ENCODE assay signal across 12 mouse cellular contexts in genomic region chr4:126250659-126251058, GRCm38 (mm10). TPM values are rescaled to one million over a fixed set of nuclear protein-coding genes. Genes with fewer than 3 reads are reported as not detected.
DNase-seq lines count a peak whose midpoint lies in the region; ATAC-seq and TF ChIP-seq lines count a peak whose summit lies in the region.
"Had no signal": no experiment of that assay in that cellular context is flagged by ENCODE, and none has a peak within 500 bp of the region (broad histone marks: within the 10 kb centered on the region; RNA-seq: fewer than 3 reads in every experiment).

No protein-coding gene starts in this region.

- H3K27me3 ChIP-seq in heart, embryonic 13.5 days (replicated peaks): no peaks in the 10 kb centered on the region
- no peaks in the 10 kb centered on the region for H3K27me3 ChIP-seq in midbrain, embryonic 11.5 days (ENCODE audit: control insufficient read depth, insufficient read depth, low read length)
- no peaks in the 10 kb centered on the region for H3K27me3 ChIP-seq in midbrain, embryonic 15.5 days (replicated peaks)

- TF ChIP-seq POLR2A in cortical plate, adult 2 months (IDR thresholded peaks at IDR 0.05; ENCODE audit: extremely low read depth, insufficient read depth, low read length): no peak

- TF ChIP-seq CTCF in cortical plate, adult 2 months (IDR thresholded peaks at IDR 0.05; ENCODE audit: extremely low read depth, insufficient read depth, low read length): no peak

- H3K4me1 ChIP-seq in heart, embryonic 13.5 days: peaks cover 88% of the 10 kb centered on the region
- H3K4me1 ChIP-seq in midbrain, embryonic 11.5 days (ENCODE audit: control insufficient read depth, insufficient read depth, low read length): peaks cover 59% of the 10 kb centered on the region
- peaks cover 75% of the 10 kb centered on the region for H3K4me1 ChIP-seq in midbrain, embryonic 15.5 days
- H3K4me1 ChIP-seq in cortical plate, adult 2 months (ENCODE audit: control insufficient read depth, insufficient read depth, low read length): peaks cover 29% of the 10 kb centered on the region

- no peaks in the 10 kb centered on the region for H3K9me3 ChIP-seq in heart, embryonic 13.5 days
- no peaks in the 10 kb centered on the region for H3K9me3 ChIP-seq in midbrain, embryonic 11.5 days (ENCODE audit: control insufficient read depth, low read length)
- no peaks in the 10 kb centered on the region for H3K9me3 ChIP-seq in midbrain, embryonic 15.5 days

- peak overlapping the region; percentile 74 for H3K9ac ChIP-seq in heart, embryonic 13.5 days
- no peak overlapping the region for H3K9ac ChIP-seq in midbrain, embryonic 11.5 days (ENCODE audit: low read length)
- no peak overlapping the region for H3K9ac ChIP-seq in midbrain, embryonic 15.5 days

- peaks cover 100% of the 10 kb centered on the region for H3K79me2 ChIP-seq in macrophage (ENCODE audit: inconsistent target)

- WGBS in heart, embryonic 13.5 days: 22% methylated on average over 4 of the region's 4 CpGs
- 47% methylated on average over 4 of the region's 4 CpGs for WGBS in midbrain, embryonic 11.5 days
- 51% methylated on average over 4 of the region's 4 CpGs for WGBS in midbrain, embryonic 15.5 days
- 85% methylated on average over 4 of the region's 4 CpGs for WGBS in macrophage (ENCODE audit: missing documents)

- peak overlapping the region; percentile 98 for H3K4me2 ChIP-seq in heart, embryonic 13.5 days
- no peak overlapping the region for H3K4me2 ChIP-seq in midbrain, embryonic 11.5 days
- no peak overlapping the region for H3K4me2 ChIP-seq in midbrain, embryonic 15.5 days

- no peak for ATAC-seq in heart, embryonic 13.5 days (ENCODE audit: extremely low read depth, insufficient number of reproducible peaks, low FRiP score, low TSS enrichment)
- ATAC-seq in midbrain, embryonic 11.5 days (ENCODE audit: low FRiP score): no peak
- ATAC-seq in midbrain, embryonic 15.5 days (replicated peaks): no peak

- H3K4me3 ChIP-seq in heart, embryonic 13.5 days: no peak overlapping the region
- no peak overlapping the region for H3K4me3 ChIP-seq in midbrain, embryonic 11.5 days (ENCODE audit: low read depth, low read length)
- H3K4me3 ChIP-seq in midbrain, embryonic 15.5 days: no peak overlapping the region
- H3K4me3 ChIP-seq in cortical plate, adult 2 months (ENCODE audit: insufficient read depth, low read length): no peak overlapping the region
- H3K4me3 ChIP-seq in macrophage (ENCODE audit: inconsistent target): no peak overlapping the region
- H3K4me3 ChIP-seq: erythroblast, embryonic 14.5 days had no signal

- DNase-seq in heart, adult 18-20 months: no peak
- DNase-seq in midbrain, embryonic 11.5 days (ENCODE audit: low spot score, missing footprints): peak; percentile 64
- no peak for DNase-seq in gastrocnemius, postnatal 4 days (ENCODE audit: low spot score in 2 of 2)
- DNase-seq in right cerebral cortex, adult 2 months (ENCODE audit: low spot score in 2 of 2): no peak
- DNase-seq: cerebellum, postnatal 36 days; kidney, adult 8-10 months had no signal

- H3K27ac ChIP-seq in heart, embryonic 13.5 days (replicated peaks): peak overlapping the region; percentile 74
- no peak overlapping the region for H3K27ac ChIP-seq in midbrain, embryonic 11.5 days (ENCODE audit: low read depth, low read length)
- H3K27ac ChIP-seq in midbrain, embryonic 15.5 days: no peak overlapping the region
- peak overlapping the region; percentile 81; the same call in 1 of the 2 replicates for H3K27ac ChIP-seq in cortical plate, adult 2 months (ENCODE audit: insufficient read depth, low read length)
- peak overlapping the region; percentile 74; the same call in 1 of the 2 replicates for H3K27ac ChIP-seq in macrophage

- peaks cover 26% of the 10 kb centered on the region for H3K36me3 ChIP-seq in heart, embryonic 13.5 days
- no peaks in the 10 kb centered on the region for H3K36me3 ChIP-seq in midbrain, embryonic 11.5 days (ENCODE audit: control insufficient read depth, insufficient read depth, low read length)
- no peaks in the 10 kb centered on the region for H3K36me3 ChIP-seq in midbrain, embryonic 15.5 days (replicated peaks)
- peaks cover 10% of the 10 kb centered on the region; the same call in 1 of the 2 replicates for H3K36me3 ChIP-seq in macrophage (ENCODE audit: inconsistent target)

RNA-seq across cellular contexts. Expression of gene Map7d1, which starts 5.5 kb away (rescaled TPM):
- 36.7 and 37.1 TPM in 2 replicates for polyA plus RNA-seq in heart, embryonic 13.5 days (2015; fragmentation: Nextera tagmentation; extraction: Ambion mirVana)
- total RNA-seq in heart, adult 18-20 months (2021): 100 to 1,000 TPM; 240 to 249 TPM
- 61.8 and 68.7 TPM in 2 replicates for polyA plus RNA-seq in midbrain, embryonic 11.5 days (2014; fragmentation: Nextera tagmentation; extraction: Ambion mirVana)
- polyA plus RNA-seq in midbrain, embryonic 15.5 days (2015; fragmentation: Nextera tagmentation; extraction: Ambion mirVana): 85.4 and 92.1 TPM in 2 replicates
- polyA plus RNA-seq in cortical plate, adult 2 months (2012; rRNA removed): 206 and 215 TPM in 2 replicates
- total RNA-seq in macrophage (2018; cell fraction: chromatin; rRNA removed): 100 to 1,000 TPM in 25 of 26 experiments, 10 to 100 TPM in 1; 97.4 to 591 (median 259) TPM
- 100 to 1,000 TPM; 123 to 196 (median 163) TPM for total RNA-seq in macrophage (2018; cell fraction: cytosol; rRNA removed)
- 100 to 1,000 TPM; 107 to 224 (median 158) TPM for total RNA-seq in macrophage (2018; cell fraction: nucleus; rRNA removed)
- 105 to 157 TPM (median 139 TPM) in 3 replicates for polyA plus RNA-seq in macrophage (2018)
- total RNA-seq in gastrocnemius, postnatal 4 days (2021): 100 to 1,000 TPM; 254 to 283 TPM

RNA-seq across cellular contexts. Expression of gene Trappc3, which starts 11.5 kb away (rescaled TPM):
- 68.5 and 74.5 TPM in 2 replicates for polyA plus RNA-seq in heart, embryonic 13.5 days (2015; fragmentation: Nextera tagmentation; extraction: Ambion mirVana)
- 10 to 100 TPM; 46.2 to 56.9 TPM for total RNA-seq in heart, adult 18-20 months (2021)
- polyA plus RNA-seq in midbrain, embryonic 11.5 days (2014; fragmentation: Nextera tagmentation; extraction: Ambion mirVana): 37.1 and 38.9 TPM in 2 replicates
- polyA plus RNA-seq in midbrain, embryonic 15.5 days (2015; fragmentation: Nextera tagmentation; extraction: Ambion mirVana): 184 and 188 TPM in 2 replicates
- 111 and 117 TPM in 2 replicates for polyA plus RNA-seq in cortical plate, adult 2 months (2012; rRNA removed)
- 10 to 100 TPM; 34.4 to 67.3 (median 48.2) TPM for total RNA-seq in macrophage (2018; cell fraction: chromatin; rRNA removed)
- 100 to 1,000 TPM in 8 of 26 experiments, 10 to 100 TPM in 18; 77.1 to 117 (median 93.5) TPM for total RNA-seq in macrophage (2018; cell fraction: cytosol; rRNA removed)
- 10 to 100 TPM; 48.1 to 87.5 (median 60.6) TPM for total RNA-seq in macrophage (2018; cell fraction: nucleus; rRNA removed)
- polyA plus RNA-seq in macrophage (2018): 93.4 to 103 TPM (median 95.6 TPM) in 3 replicates
- total RNA-seq in gastrocnemius, postnatal 4 days (2021): 10 to 100 TPM; 36.6 to 37.3 TPM

RNA-seq across cellular contexts. Expression of gene Col8a2, which starts 35.9 kb away (rescaled TPM):
- 4.2 and 4.9 TPM in 2 replicates for polyA plus RNA-seq in heart, embryonic 13.5 days (2015; fragmentation: Nextera tagmentation; extraction: Ambion mirVana)
- total RNA-seq in heart, adult 18-20 months (2021): under 1 TPM; 0.52 to 0.95 TPM
- 9.1 and 9.5 TPM in 2 replicates for polyA plus RNA-seq in midbrain, embryonic 11.5 days (2014; fragmentation: Nextera tagmentation; extraction: Ambion mirVana)
- polyA plus RNA-seq in midbrain, embryonic 15.5 days (2015; fragmentation: Nextera tagmentation; extraction: Ambion mirVana): 2.6 and 2.9 TPM in 2 replicates
- polyA plus RNA-seq in cortical plate, adult 2 months (2012; rRNA removed): 0.36 and 0.52 TPM in 2 replicates
- 1 to 10 TPM in 1 of 26 experiments, not detected in 25; 5.2 TPM for total RNA-seq in macrophage (2018; cell fraction: chromatin; rRNA removed)
- total RNA-seq in macrophage (2018; cell fraction: cytosol; rRNA removed): not detected
- under 1 TPM in 1 of 26 experiments, not detected in 25; 0.72 TPM for total RNA-seq in macrophage (2018; cell fraction: nucleus; rRNA removed)
- not detected in 3 replicates for polyA plus RNA-seq in macrophage (2018)
- 10 to 100 TPM in 1 of 2 experiments, 1 to 10 TPM in 1; 7.0 to 10.1 TPM for total RNA-seq in gastrocnemius, postnatal 4 days (2021)
- total RNA-seq: neutrophil, adult 5-6 weeks had no signal
- polyA plus RNA-seq: erythroblast, embryonic 14.5 days had no signal

RNA-seq across cellular contexts. Expression of gene Thrap3, which starts 48.1 kb away (rescaled TPM):
- polyA plus RNA-seq in heart, embryonic 13.5 days (2015; fragmentation: Nextera tagmentation; extraction: Ambion mirVana): 127 and 134 TPM in 2 replicates
- total RNA-seq in heart, adult 18-20 months (2021): 100 to 1,000 TPM in 1 of 2 experiments, 10 to 100 TPM in 1; 86.5 to 116 TPM
- 192 and 219 TPM in 2 replicates for polyA plus RNA-seq in midbrain, embryonic 11.5 days (2014; fragmentation: Nextera tagmentation; extraction: Ambion mirVana)
- 140 and 150 TPM in 2 replicates for polyA plus RNA-seq in midbrain, embryonic 15.5 days (2015; fragmentation: Nextera tagmentation; extraction: Ambion mirVana)
- 86.1 and 98.1 TPM in 2 replicates for polyA plus RNA-seq in cortical plate, adult 2 months (2012; rRNA removed)
- 1,000 to 10,000 TPM in 11 of 26 experiments, 100 to 1,000 TPM in 15; 773 to 1,275 (median 979) TPM for total RNA-seq in macrophage (2018; cell fraction: chromatin; rRNA removed)
- total RNA-seq in macrophage (2018; cell fraction: cytosol; rRNA removed): 100 to 1,000 TPM in 24 of 26 experiments, 10 to 100 TPM in 2; 90.2 to 183 (median 118) TPM
- total RNA-seq in macrophage (2018; cell fraction: nucleus; rRNA removed): 100 to 1,000 TPM; 424 to 709 (median 586) TPM
- polyA plus RNA-seq in macrophage (2018): 109 to 345 TPM (median 123 TPM) in 3 replicates
- total RNA-seq in gastrocnemius, postnatal 4 days (2021): 100 to 1,000 TPM; 182 to 188 TPM

Comparison
In these comparisons a context has a peak if more than half of its experiments do, and no peak if none do; other contexts are left out.
1. H3K27ac ChIP-seq: peak in heart, embryonic 13.5 days (single experiment), cortical plate, adult 2 months (single experiment) and macrophage (single experiment); none in midbrain, embryonic 11.5 days (single experiment) and midbrain, embryonic 15.5 days (single experiment).